Mouse (Mus musculus) neural tube, embryonic 15.5 days (tissue): ENCODE data around the gene Gm37240. TPM values are rescaled to one million over a fixed set of nuclear protein-coding genes. Genes with fewer than 3 reads are reported as not detected.

ENCODE experiments used
- ATAC-seq: fragments of 200-750 bp; cut with Nextera tagmentation; 2 replicates; pipeline ENCODE4 v1.8.0; 2017; ENCODE audit warnings: mild to moderate bottlenecking, moderate TSS enrichment, moderate library complexity; ENCODE audit not compliant: low FRiP score
- H3K27ac ChIP-seq: fragments of 300-500 bp; sonication (generic); replicated peaks from 2 replicates; pipeline ENCODE4 v1.5.1; 2015; ENCODE audit warnings: mild to moderate bottlenecking, inconsistent platforms
- H3K27me3 ChIP-seq: fragments of 300-500 bp; sonication (generic); replicated peaks from 2 replicates; pipeline ENCODE4 v1.6.1; 2015; ENCODE audit warnings: inconsistent platforms
- H3K36me3 ChIP-seq: fragments of 300-500 bp; sonication (generic); 2 replicates; pipeline ENCODE4 v1.6.1; 2015; ENCODE audit warnings: inconsistent platforms
- H3K4me1 ChIP-seq: fragments of 300-500 bp; sonication (generic); 2 replicates; pipeline ENCODE4 v1.6.1; 2015; ENCODE audit warnings: inconsistent platforms
- H3K4me2 ChIP-seq: fragments of 300-500 bp; sonication (generic); 2 replicates; pipeline ENCODE4 v1.6.1; 2015; ENCODE audit warnings: inconsistent platforms, mild to moderate bottlenecking, moderate library complexity
- H3K4me3 ChIP-seq: fragments of 300-500 bp; sonication (generic); replicated peaks from 2 replicates; pipeline ENCODE4 v1.5.1; 2015; ENCODE audit warnings: mild to moderate bottlenecking, inconsistent platforms
- H3K9ac ChIP-seq: fragments of 300-500 bp; sonication (generic); replicated peaks from 2 replicates; pipeline ENCODE4 v1.6.1; 2015; ENCODE audit warnings: mild to moderate bottlenecking, inconsistent platforms
- H3K9me3 ChIP-seq: fragments of 300-500 bp; sonication (generic); replicated peaks from 2 replicates; pipeline ENCODE4 v1.6.1; 2016; ENCODE audit warnings: inconsistent platforms
- WGBS: fragments of 180-500 bp; shearing (Covaris S2); methylation state at CpG from one replicate; pipeline ENCODE4 v1.1.7; 2015; ENCODE audit warnings: mixed read lengths; 5-methylcytosine and 5-hydroxymethylcytosine counted together
- polyA plus RNA-seq: library from polyadenylated mRNA; unstranded; fragments of >200 nt; fragmentation: Nextera tagmentation; extraction: Ambion mirVana; gene quantifications from 2 replicates; pipeline ENCODE4 v1.2.1, GENCODE M21; 2015

Gm37240 gene
- polyA plus RNA-seq, 1 experiment from 2014 or later = 0.99 TPM

DNA sequence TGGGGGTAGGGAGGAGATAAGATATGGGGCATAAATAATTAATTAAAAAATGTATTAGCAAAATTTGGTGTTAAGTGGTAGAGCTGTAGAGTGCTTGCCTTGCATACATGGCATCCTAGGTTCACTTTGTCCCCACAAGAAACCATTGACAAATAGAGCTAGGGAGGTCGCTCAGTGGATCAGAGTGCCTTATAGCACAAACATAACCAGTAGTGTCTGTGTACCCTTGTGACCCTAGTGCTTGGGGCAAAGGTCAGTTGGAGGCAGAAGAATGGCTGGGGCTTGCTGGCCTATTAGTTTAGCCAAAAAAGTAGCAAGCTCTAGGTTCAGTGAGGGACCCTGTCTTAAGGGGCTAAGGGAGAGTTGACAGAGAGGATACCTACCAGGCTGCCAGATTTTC lies 1026.6 kb downstream of the Gm37240 start:
- Histone ChIP-seq H3K4me2 (no peak overlapping the region), H3K9me3 (no peaks in the 10 kb centered on the region), H3K4me1 (no peaks in the 10 kb centered on the region), H3K36me3 (no peaks in the 10 kb centered on the region), H3K9ac (no peak overlapping the region), H3K27me3 (no peaks in the 10 kb centered on the region), H3K27ac (no peak overlapping the region), H3K4me3 (no peak overlapping the region)
- 80% methylated on average over 1 of the region's 1 CpGs for WGBS
- no peak for ATAC-seq

- Histone ChIP-seq H3K4me3 (no peak overlapping the region), H3K36me3 (no peaks in the 10 kb centered on the region), H3K4me2 (no peak overlapping the region), H3K27me3 (no peaks in the 10 kb centered on the region), H3K9ac (no peak overlapping the region), H3K4me1 (no peaks in the 10 kb centered on the region), H3K27ac (no peak overlapping the region), H3K9me3 (no peaks in the 10 kb centered on the region)
- ATAC-seq = no peak
- 93% methylated on average over 1 of the region's 1 CpGs for WGBS
Measured at GRCm38 (mm10) chr3:84854440-84854839, 1032.9 kb downstream of the Gm37240 start.

DNA sequence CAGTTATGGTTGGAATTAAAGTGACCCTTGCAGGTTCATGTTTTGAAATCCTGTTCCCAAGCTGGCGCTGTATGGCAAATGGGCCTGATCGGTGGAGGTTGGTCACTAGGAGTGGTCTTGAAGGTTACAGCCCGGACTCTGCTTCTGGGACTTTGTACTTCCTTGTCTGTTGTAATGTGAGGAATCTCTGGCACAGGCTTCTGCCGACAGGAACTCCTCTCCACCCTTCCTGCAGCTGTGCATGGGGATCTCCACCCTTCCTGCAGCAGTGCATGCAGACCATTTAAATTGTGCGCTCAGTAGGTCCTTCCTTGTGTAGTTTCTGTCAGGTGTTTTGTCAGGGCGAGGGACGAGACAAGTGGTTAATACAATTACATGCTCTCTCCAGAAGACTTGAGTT lies 1034.4 kb downstream of the Gm37240 start:
- H3K4me1 ChIP-seq = no peaks in the 10 kb centered on the region
- H3K27ac ChIP-seq = no peak overlapping the region
- no peak overlapping the region for H3K9ac ChIP-seq
- H3K36me3 ChIP-seq = no peaks in the 10 kb centered on the region
- H3K4me3 ChIP-seq = no peak overlapping the region
- 87% methylated on average over 7 of the region's 7 CpGs for WGBS
- H3K4me2 ChIP-seq = no peak overlapping the region
- H3K9me3 ChIP-seq = no peaks in the 10 kb centered on the region
- no peak for ATAC-seq
- H3K27me3 ChIP-seq = no peaks in the 10 kb centered on the region

DNA sequence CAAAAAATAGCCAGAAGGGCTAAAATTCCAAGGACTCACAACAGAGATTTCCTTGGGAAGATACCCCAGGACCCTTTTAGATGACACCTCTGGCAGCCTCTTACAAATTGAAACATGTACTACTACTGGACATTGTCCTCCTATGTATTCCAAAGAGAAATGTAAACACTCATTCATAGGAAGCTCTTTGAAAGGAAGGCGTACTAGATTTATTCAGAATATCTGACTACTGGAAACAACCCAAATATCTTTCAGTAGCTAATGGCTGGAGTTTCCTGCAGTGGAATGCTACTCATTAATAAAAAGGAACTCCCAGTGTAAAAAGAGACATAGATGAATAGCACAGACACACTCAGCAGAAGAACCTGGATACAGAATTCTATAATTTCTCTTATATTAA lies 1035.5 kb downstream of the Gm37240 start:
- Histone ChIP-seq H3K27ac (no peak overlapping the region), H3K9me3 (no peaks in the 10 kb centered on the region), H3K4me1 (no peaks in the 10 kb centered on the region), H3K9ac (no peak overlapping the region), H3K4me3 (no peak overlapping the region), H3K27me3 (no peaks in the 10 kb centered on the region), H3K4me2 (no peak overlapping the region), H3K36me3 (no peaks in the 10 kb centered on the region)
- ATAC-seq = no peak
- 82% methylated on average over 1 of the region's 1 CpGs for WGBS

DNA sequence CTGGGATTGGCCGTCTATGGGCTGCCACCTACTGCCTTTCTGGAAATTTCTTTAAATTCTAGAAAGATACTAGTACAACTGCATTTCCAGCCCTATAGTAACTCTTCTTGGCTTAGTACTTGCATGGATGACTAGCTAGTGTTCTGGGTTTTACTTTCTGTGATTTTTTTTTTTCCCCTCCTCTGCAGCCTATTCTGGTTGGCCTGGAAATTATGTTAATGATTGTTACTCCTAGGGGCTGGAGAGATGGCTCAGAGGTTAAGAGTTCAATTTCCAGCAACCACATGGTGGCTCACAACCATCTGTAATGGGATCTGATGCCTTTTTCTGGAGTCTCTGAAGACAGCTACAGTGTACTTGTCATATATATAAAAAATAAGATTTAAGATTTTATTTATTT lies 1036.9 kb downstream of the Gm37240 start:
- H3K9me3 ChIP-seq = no peaks in the 10 kb centered on the region
- no peaks in the 10 kb centered on the region for H3K4me1 ChIP-seq
- no peak overlapping the region for H3K9ac ChIP-seq
- H3K4me2 ChIP-seq = no peak overlapping the region
- no peak overlapping the region for H3K4me3 ChIP-seq
- no peak for ATAC-seq
- no peak overlapping the region for H3K27ac ChIP-seq
- H3K36me3 ChIP-seq = no peaks in the 10 kb centered on the region
- WGBS = 79% methylated on average over 1 of the region's 1 CpGs
- H3K27me3 ChIP-seq = no peaks in the 10 kb centered on the region

- 89% methylated on average over 4 of the region's 4 CpGs for WGBS
- no peaks in the 10 kb centered on the region for H3K4me1 ChIP-seq
Measured at GRCm38 (mm10) chr3:84848798-84849197, 1038.5 kb downstream of the Gm37240 start.

GRCm38 (mm10) chr3:84843594-84843993 lies 1043.7 kb downstream of the Gm37240 start:
- Histone ChIP-seq H3K9ac (no peak overlapping the region), H3K27ac (no peak overlapping the region), H3K9me3 (no peaks in the 10 kb centered on the region), H3K4me2 (no peak overlapping the region), H3K4me3 (no peak overlapping the region), H3K36me3 (no peaks in the 10 kb centered on the region), H3K27me3 (no peaks in the 10 kb centered on the region), H3K4me1 (no peaks in the 10 kb centered on the region)
- no peak for ATAC-seq
- 38% methylated on average over 1 of the region's 1 CpGs for WGBS

More at GRCm38 (mm10) chr3:84848798-84849197, 1038.5 kb downstream of the Gm37240 start:
- H3K4me2 ChIP-seq = no peak overlapping the region
- no peak overlapping the region for H3K4me3 ChIP-seq
- H3K9ac ChIP-seq = no peak overlapping the region
- H3K36me3 ChIP-seq = no peaks in the 10 kb centered on the region
- H3K9me3 ChIP-seq = no peaks in the 10 kb centered on the region
- ATAC-seq = no peak
- H3K27me3 ChIP-seq = no peaks in the 10 kb centered on the region
- H3K27ac ChIP-seq = no peak overlapping the region

GRCm38 (mm10) chr3:84842793-84843192 lies 1044.5 kb downstream of the Gm37240 start:
- no peaks in the 10 kb centered on the region for H3K27me3 ChIP-seq
- H3K4me3 ChIP-seq = no peak overlapping the region
- no peaks in the 10 kb centered on the region for H3K36me3 ChIP-seq
- no peak overlapping the region for H3K27ac ChIP-seq
- H3K9ac ChIP-seq = no peak overlapping the region
- no peak for ATAC-seq
- no peak overlapping the region for H3K4me2 ChIP-seq
- no peaks in the 10 kb centered on the region for H3K9me3 ChIP-seq
- 88% methylated on average over 2 of the region's 2 CpGs for WGBS
- H3K4me1 ChIP-seq = no peaks in the 10 kb centered on the region

- Histone ChIP-seq H3K9ac (no peak overlapping the region), H3K9me3 (no peaks in the 10 kb centered on the region), H3K27ac (no peak overlapping the region), H3K36me3 (no peaks in the 10 kb centered on the region), H3K27me3 (no peaks in the 10 kb centered on the region), H3K4me3 (no peak overlapping the region), H3K4me2 (no peak overlapping the region), H3K4me1 (no peaks in the 10 kb centered on the region)
- no peak for ATAC-seq
- 91% methylated on average over 4 of the region's 4 CpGs for WGBS
Measured at GRCm38 (mm10) chr3:84841271-84841670, 1046.0 kb downstream of the Gm37240 start.

- H3K27me3 ChIP-seq = no peaks in the 10 kb centered on the region
- no peaks in the 10 kb centered on the region for H3K4me1 ChIP-seq
- H3K4me2 ChIP-seq = no peak overlapping the region
- no peak overlapping the region for H3K9ac ChIP-seq
- ATAC-seq = no peak
- H3K4me3 ChIP-seq = no peak overlapping the region
- H3K9me3 ChIP-seq = no peaks in the 10 kb centered on the region
- H3K27ac ChIP-seq = no peak overlapping the region
- 90% methylated on average over 5 of the region's 5 CpGs for WGBS
- no peaks in the 10 kb centered on the region for H3K36me3 ChIP-seq
Measured at GRCm38 (mm10) chr3:84839499-84839898, 1047.8 kb downstream of the Gm37240 start.

DNA sequence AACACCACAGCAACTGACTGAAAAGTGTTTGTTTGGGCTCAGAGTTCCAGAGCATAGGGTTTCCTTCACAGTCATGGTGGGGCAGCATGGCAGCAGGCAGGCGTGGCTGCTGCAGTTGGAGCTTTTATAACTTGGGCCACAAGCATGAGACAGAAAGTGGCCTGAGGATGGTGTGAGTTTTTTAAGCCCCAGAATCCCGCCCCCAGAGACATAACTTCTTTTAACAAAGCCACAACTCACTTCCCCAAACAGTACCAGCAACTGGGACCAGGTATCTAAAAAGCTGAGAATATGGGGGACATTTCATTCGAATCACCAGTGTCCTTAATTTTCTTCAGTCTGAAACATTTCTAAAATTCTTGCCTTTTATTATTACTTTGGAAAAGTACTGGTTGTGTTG lies 1049.3 kb downstream of the Gm37240 start:
- no peaks in the 10 kb centered on the region for H3K4me1 ChIP-seq
- H3K27me3 ChIP-seq = no peaks in the 10 kb centered on the region
- 93% methylated on average over 3 of the region's 3 CpGs for WGBS
- H3K4me3 ChIP-seq = no peak overlapping the region
- H3K36me3 ChIP-seq = no peaks in the 10 kb centered on the region
- H3K27ac ChIP-seq = no peak overlapping the region
- no peak overlapping the region for H3K4me2 ChIP-seq
- no peaks in the 10 kb centered on the region for H3K9me3 ChIP-seq
- no peak overlapping the region for H3K9ac ChIP-seq
- no peak for ATAC-seq

DNA sequence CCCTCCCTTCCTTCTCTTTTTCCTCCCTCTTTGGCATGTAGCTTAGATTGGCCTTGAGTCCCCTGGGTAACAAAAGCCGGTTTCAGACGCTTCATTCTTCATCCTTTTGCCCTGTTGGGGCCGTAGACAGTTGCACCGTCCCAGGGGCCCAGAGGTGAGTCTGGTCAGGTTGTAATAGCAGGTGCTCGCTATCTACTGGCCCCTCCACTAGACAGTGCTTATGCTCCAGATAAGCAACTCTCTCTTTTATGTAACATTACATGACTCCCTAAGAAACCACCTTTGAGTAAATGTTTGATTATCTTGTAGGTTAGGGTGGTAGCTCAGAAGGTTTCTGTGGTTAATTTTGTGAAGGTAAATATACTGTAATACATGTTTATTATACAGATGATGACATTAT lies 1051.3 kb downstream of the Gm37240 start:
- 77% methylated on average over 5 of the region's 5 CpGs for WGBS

DNA sequence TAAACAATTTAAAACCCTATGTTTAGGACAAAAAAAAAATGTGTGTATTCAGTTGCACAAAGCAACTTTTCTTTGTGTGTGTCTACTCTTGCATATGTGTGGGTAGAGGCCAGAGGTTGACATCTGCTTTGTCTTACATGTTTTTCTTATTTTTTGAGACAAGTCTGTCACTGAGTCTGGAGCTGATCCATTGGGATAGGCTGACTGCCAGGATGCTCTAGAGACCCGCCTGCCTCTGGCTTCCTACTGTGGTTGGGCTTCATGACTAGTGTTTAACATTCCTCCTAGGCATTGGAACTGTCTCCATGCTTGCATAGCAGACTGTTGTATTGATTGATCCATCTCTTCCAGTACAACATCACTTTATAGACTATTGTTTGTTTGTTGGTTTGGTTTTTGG lies 1058.0 kb downstream of the Gm37240 start:
- no peak overlapping the region for H3K27ac ChIP-seq
- H3K36me3 ChIP-seq = no peaks in the 10 kb centered on the region
- no peak overlapping the region for H3K4me2 ChIP-seq
- ATAC-seq = no peak
- H3K9ac ChIP-seq = no peak overlapping the region
- 82% methylated on average over 1 of the region's 1 CpGs for WGBS
- H3K4me1 ChIP-seq = no peaks in the 10 kb centered on the region
- H3K9me3 ChIP-seq = no peaks in the 10 kb centered on the region
- H3K27me3 ChIP-seq = no peaks in the 10 kb centered on the region
- no peak overlapping the region for H3K4me3 ChIP-seq

More for the DNA sequence above, 1051.3 kb downstream of the Gm37240 start:
- H3K9me3 ChIP-seq = no peaks in the 10 kb centered on the region
- no peaks in the 10 kb centered on the region for H3K27me3 ChIP-seq
- ATAC-seq = no peak
- H3K4me3 ChIP-seq = no peak overlapping the region
- no peaks in the 10 kb centered on the region for H3K4me1 ChIP-seq
- H3K36me3 ChIP-seq = no peaks in the 10 kb centered on the region
- H3K9ac ChIP-seq = no peak overlapping the region
- no peak overlapping the region for H3K4me2 ChIP-seq
- no peak overlapping the region for H3K27ac ChIP-seq
